Mouse (Mus musculus) lung, postnatal 0 days (tissue): Measurements from ENCODE around the gene Hoxc13.

ENCODE experiments used
- CTCF ChIP-seq: IDR thresholded peaks from 2 replicates; pipeline ENCODE4 v1.5.1; 2016; ENCODE audit warnings: antibody characterized with exemption, mild to moderate bottlenecking
- EP300 ChIP-seq: IDR thresholded peaks from 2 replicates; pipeline ENCODE4 v1.6.1; 2016; ENCODE audit warnings: antibody characterized with exemption, mild to moderate bottlenecking, control low read depth

DNA sequence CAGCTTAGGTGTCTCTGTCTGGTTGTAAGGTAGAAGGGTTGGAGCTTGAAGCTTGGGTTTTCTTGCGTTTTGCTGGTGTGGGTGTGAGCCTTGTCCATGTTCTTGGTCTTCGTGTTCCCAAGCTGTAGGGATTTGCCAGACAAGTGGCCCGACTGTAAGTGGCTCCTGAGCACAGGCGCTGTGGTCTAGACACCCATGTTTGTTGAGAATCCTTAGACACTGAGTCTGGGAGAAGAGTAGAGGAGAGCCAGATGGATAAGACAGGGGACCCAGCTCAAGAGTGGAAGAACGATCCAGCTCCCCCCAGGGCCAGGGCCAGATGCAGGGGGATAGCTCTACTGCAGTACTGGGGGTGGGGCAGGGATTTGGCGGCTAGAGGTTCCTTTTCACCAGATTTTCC is 51.9 kb downstream of the Hoxc13 start:
- TF ChIP-seq CTCF (no peak), EP300 (no peak)
